Mouse (Mus musculus) regulatory T cell (primary cell): Measurements from ENCODE around the gene Mfsd8.
"Not testable (repeated sequence)": the region's sequence is repeated elsewhere in the genome, so short reads cannot be mapped to it uniquely, and the experiment has no call there.

Experiments
- in situ Hi-C: fragments of 300-600 bp; cut with MboI, MseI; formaldehyde crosslinking; loops from one replicate; pipeline ENCODE4 v1.15.1; 2025; ENCODE audit warnings: high pct_unique_total_duplicates

The Mfsd8 gene

GRCm38 (mm10) chr3:40846473-40846956 is at the start of gene Mfsd8:
TSS of gene Mfsd8 (minus strand) at chr3:40846886.
- in situ Hi-C loops, result not testable (repeated sequence)

- in situ Hi-C loops, result not testable (repeated sequence)
Measured at GRCm38 (mm10) chr3:40894336-40894735, 47.6 kb upstream of the Mfsd8 start.

DNA sequence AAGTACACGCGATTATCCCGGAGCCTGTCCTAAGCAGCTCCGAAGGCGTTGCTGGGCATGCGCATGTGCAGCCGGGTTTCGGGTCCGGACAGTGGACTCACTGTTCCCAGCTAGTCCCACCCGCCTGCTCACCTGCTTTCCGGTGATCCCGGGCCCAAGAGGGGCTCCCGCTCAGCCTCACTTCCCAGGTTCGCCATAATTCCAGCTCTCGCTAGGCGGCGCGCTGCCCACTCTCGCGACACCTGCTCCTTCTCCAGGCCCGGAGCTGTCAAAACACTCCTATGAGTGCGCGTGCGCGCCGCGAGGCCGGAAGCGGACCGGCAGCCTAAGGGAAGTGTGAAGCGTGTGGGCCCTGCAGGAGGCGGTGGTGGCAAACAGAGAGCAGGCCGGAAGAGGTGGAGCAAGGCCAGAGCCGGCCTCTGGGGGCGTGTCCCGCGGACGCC is 47.2 kb upstream of the Mfsd8 start:
- in situ Hi-C loops, result not testable (repeated sequence)

- in situ Hi-C loops, result not testable (repeated sequence)
Measured at GRCm38 (mm10) chr3:40853123-40853738, 6.5 kb upstream of the Mfsd8 start.

DNA sequence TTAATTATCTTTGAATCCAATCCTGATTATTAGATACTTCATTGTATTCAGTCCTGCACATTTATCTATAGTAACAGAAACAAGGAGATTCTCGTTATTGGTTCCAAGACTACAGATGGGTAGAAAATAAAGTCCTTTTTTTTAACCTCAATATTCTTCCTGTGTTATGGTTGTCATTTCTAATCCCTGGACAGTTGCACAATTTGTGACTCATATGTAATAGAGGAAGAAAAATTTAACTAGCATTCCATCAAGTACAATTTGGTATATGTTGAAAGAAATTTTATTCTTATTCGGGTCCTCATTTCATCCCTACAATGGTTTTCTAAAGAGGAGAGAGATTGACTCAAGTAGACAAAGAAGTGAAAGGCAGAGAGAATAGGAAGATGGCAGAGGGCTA is 1.2 kb upstream of the Mfsd8 start:
- in situ Hi-C loops, result not testable (repeated sequence)

- in situ Hi-C loops, result not testable (repeated sequence)
Measured at GRCm38 (mm10) chr3:40847018-40847417, 332 bp upstream of the Mfsd8 start.

GRCm38 (mm10) chr3:40846957-40847017 is 101 bp upstream of the Mfsd8 start, which contains the start of gene Abhd18:
TSS of gene Abhd18 (plus strand) at chr3:40846970.
- in situ Hi-C loops, result not testable (repeated sequence)

- in situ Hi-C loops, result not testable (repeated sequence)
Measured at GRCm38 (mm10) chr3:40845521-40845920, 1.2 kb downstream of the Mfsd8 start.

GRCm38 (mm10) chr3:40813275-40813674 is 33.4 kb downstream of the Mfsd8 start:
- in situ Hi-C loops, result no loop called here

DNA sequence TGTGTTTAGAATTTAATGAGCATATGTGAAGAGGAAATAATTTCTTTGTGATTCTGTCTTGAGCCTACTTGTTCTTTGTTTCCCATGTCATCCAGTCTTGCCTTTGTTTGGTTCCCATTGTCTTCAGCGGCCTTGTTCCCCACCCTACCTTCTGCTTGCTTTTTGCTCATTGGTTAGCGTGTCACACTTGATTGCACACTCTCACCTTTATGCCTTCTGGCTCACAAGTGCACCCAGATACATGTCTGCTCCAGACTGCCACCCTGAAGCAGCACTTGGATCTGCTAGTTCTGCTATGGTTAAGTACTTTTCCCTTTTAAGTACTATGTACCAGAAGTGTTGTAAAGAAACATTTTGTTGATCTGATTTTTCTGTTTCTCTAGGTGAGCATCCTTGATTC is 36.8 kb downstream of the Mfsd8 start:
- in situ Hi-C loops, result no loop called here

GRCm38 (mm10) chr3:40808686-40809085 is 38.0 kb downstream of the Mfsd8 start:
- in situ Hi-C loops, result no loop called here

GRCm38 (mm10) chr3:40806871-40807270 is 39.8 kb downstream of the Mfsd8 start:
- in situ Hi-C loops, result no loop called here

GRCm38 (mm10) chr3:40800373-40800823 is 46.3 kb downstream of the Mfsd8 start:
- in situ Hi-C loops, result no loop called here

DNA sequence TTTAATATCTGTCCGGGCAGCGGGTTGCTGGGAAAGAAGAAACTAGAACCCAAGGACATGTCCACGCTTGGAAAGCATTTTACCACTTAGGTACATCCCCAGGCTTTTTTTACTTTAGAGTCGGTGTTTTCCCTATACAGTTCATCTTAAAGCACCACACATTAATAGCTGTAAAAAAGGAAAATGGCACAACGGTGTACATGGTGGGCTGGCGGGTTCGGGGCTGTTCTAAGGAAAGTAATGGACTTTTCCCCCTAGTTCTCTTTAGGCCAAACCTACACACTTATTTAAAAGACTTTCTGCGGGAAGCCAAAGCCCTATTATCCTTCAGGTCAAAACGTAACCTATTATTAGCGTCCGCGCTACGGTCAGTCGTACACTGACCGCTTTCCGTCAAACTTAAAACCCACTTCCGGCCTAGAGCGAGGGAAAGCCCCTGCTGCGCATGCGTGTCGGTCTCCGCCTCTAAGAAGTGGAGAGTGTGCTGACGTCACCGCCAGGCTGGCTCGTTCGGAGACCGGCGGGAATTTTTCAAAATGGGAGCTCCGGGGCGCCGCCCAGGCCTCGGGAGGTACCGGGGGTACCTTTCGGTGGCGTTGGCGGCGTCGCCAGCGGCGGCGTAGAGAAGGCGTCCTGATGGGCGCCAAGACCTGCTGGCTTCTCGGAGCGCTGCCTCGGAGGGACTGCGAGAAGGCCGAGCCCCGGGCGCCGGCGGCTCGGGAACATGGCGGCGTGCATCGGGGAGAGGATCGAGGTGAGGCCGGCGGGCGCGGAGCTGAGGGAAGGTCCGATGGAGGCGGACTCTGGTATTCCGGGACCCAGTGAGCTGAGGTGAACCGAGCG is 46.9 kb downstream of the Mfsd8 start, which contains the start of gene Plk4:
Plk4 (plus strand) TSS at position 490 of the 843 bp plus-strand sequence.
- in situ Hi-C loops, result no loop called here

- in situ Hi-C loops, result no loop called here
Measured at GRCm38 (mm10) chr3:40798500-40798899, 48.2 kb downstream of the Mfsd8 start.

- in situ Hi-C loops, result no loop called here
Measured at GRCm38 (mm10) chr3:40798054-40798453, 48.6 kb downstream of the Mfsd8 start.

DNA sequence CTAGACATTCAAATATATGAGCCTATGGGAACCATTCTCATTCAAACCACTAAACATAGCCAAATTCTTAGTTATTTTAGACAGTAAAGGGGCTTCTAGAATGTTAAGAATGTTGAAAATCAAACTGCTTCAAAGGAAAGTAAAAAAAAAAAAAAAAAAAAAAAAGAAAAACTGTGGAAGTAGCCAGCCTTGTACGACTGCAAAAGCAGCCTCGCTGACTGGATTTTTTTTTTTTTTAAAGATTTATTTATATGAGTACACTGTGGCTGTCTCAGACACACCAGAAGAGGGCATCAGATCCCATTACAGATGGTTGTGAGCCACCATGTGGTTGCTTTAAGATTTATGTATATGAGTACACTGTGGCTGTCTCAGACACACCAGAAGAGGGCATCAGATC is 52.9 kb downstream of the Mfsd8 start:
- in situ Hi-C loops, result no loop called here
